Mouse (Mus musculus) liver, adult 2 months (tissue): Measurements from ENCODE around the gene Nup62.

Experiments used
- CTCF ChIP-seq: fragments of 200-500 bp; IDR thresholded peaks from 2 replicates; pipeline ENCODE4 v1.5.1; 2011; ENCODE audit warnings: low read depth, low read length, control low read depth
- POLR2A ChIP-seq: fragments of 200-500 bp; IDR thresholded peaks from 2 replicates; pipeline ENCODE4 v1.6.1; 2011; ENCODE audit warnings: low read length, control low read depth; ENCODE audit not compliant: insufficient read depth; ENCODE audit errors: extremely low read depth

DNA sequence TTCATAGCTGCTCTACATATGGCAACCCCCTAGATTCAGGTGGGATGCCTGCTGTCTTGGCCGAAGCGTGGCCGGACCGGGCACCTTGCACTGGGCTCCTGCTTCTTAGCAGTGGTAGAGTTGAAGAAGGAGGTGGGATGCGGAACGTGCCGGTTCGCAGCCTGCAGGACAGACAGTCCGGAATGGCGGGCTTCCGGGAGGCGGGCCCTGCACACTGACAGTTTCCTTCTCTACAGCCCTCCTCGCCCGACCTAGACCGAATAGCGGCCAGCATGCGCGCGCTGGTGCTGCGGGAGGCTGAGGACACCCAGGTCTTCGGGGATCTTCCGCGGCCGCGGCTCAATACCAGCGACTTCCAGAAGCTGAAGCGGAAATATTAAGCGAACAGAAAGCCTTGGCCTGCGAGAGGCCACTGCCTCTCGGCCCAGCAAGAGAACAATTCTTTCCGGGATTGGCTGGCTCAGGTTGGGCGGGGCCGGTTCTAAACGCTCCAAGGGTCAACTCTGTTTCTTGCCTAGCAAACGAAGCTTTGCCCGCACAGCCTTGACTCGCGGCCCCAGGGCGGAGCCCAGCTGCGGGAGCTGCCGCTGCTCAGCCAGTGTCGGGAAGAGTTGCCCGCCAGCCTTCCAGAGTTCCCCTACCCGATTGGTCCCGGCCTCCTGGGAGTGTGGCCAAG, 38.6 kb downstream of the Nup62 start:
- TF ChIP-seq POLR2A (peak; percentile 73), CTCF (no peak)
